Mouse (Mus musculus) central nervous system, embryonic 11.5 days (tissue): ENCODE data around the gene T2. TPM values are rescaled to one million over a fixed set of nuclear protein-coding genes. Genes with fewer than 3 reads are reported as not detected.

Source experiments
- polyA plus RNA-seq: library from polyadenylated mRNA; depleted of rRNA; stranded (reverse); fragments of >200 nt; gene quantifications from 2 replicates; pipeline ENCODE4 v1.2.3, GENCODE M21; 2012; rRNA removed

The T2 gene
- polyA plus RNA-seq: 0.61 and 1.4 TPM in 2 replicates

GRCm38 (mm10) chr17:8355692-8356091 lies at the start of gene T2:
Gene T2, plus strand, starts transcription at chr17:8355992.

GRCm38 (mm10) chr17:8310838-8311614 lies 44.8 kb upstream of the T2 start, which contains the start of gene Sft2d1:
Gene Sft2d1, plus strand, starts transcription at chr17:8311102.

GRCm38 (mm10) chr17:8337159-8337558 lies 18.6 kb upstream of the T2 start, which contains the start of gene Prr18:
Gene Prr18, plus strand, starts transcription at chr17:8337459.

GRCm38 (mm10) chr17:8433978-8434960 lies 78.5 kb downstream of the T2 start, which contains the start of gene T:
Gene T, plus strand, starts transcription at chr17:8434423.

Other genes with a start within 250 kb of the T2 start
- gene Gm49673, start 208.2 kb upstream of the T2 start, polyA plus RNA-seq: 0.31 and 0.32 TPM in 2 replicates
- gene Rnaset2a, start 207.9 kb upstream of the T2 start, polyA plus RNA-seq: 17.1 and 24.6 TPM in 2 replicates
- 23.0 and 25.3 TPM in 2 replicates for gene Fgfr1op, start 190.5 kb upstream of the T2 start, polyA plus RNA-seq
- gene Ccr6, start 119.9 kb upstream of the T2 start, polyA plus RNA-seq: not detected in 2 replicates
- 34.3 and 79.6 TPM in 2 replicates for gene Mpc1, start 73.1 kb upstream of the T2 start, polyA plus RNA-seq
- 76.5 and 95.7 TPM in 2 replicates for gene Sft2d1, start 44.9 kb upstream of the T2 start, polyA plus RNA-seq
- 1.8 and 2.3 TPM in 2 replicates for gene Prr18, start 18.5 kb upstream of the T2 start, polyA plus RNA-seq
- gene T, start 78.4 kb downstream of the T2 start, polyA plus RNA-seq: 1.5 and 3.8 TPM in 2 replicates
- gene Pde10a, start 169.4 kb downstream of the T2 start, polyA plus RNA-seq: 7.2 and 7.4 TPM in 2 replicates
- not detected in 2 replicates for gene Gm17087, start 211.0 kb downstream of the T2 start, polyA plus RNA-seq